Mouse (Mus musculus) forebrain, embryonic 13.5 days (tissue): ENCODE measurements around the gene Slc22a6. TPM values are rescaled to one million over a fixed set of nuclear protein-coding genes. Genes with fewer than 3 reads are reported as not detected.
A peak's percentile ranks its signal among the peaks of the same experiment; 100 is the strongest.

Source experiments
- ATAC-seq: fragments of 200-750 bp; cut with Nextera tagmentation; 2 replicates; pipeline ENCODE4 v1.8.0; 2017
- H3K27ac ChIP-seq: fragments of 300-500 bp; sonication (generic); 2 replicates; pipeline ENCODE4 v1.5.1; 2015; ENCODE audit warnings: inconsistent platforms, mild to moderate bottlenecking, moderate library complexity
- H3K27me3 ChIP-seq: fragments of 300-500 bp; sonication (generic); 2 replicates; pipeline ENCODE4 v1.6.1; 2015; ENCODE audit warnings: mild to moderate bottlenecking, inconsistent platforms
- H3K36me3 ChIP-seq: fragments of 300-500 bp; sonication (generic); 2 replicates; pipeline ENCODE4 v1.6.1; 2015; ENCODE audit warnings: mild to moderate bottlenecking, inconsistent platforms; ENCODE audit not compliant: poor library complexity, severe bottlenecking
- H3K4me1 ChIP-seq: fragments of 300-500 bp; sonication (generic); 2 replicates; pipeline ENCODE4 v1.6.1; 2015; ENCODE audit warnings: inconsistent platforms
- H3K4me2 ChIP-seq: fragments of 300-500 bp; sonication (generic); 2 replicates; pipeline ENCODE4 v1.6.1; 2015; ENCODE audit warnings: inconsistent platforms, mild to moderate bottlenecking, moderate library complexity
- H3K4me3 ChIP-seq: fragments of 300-500 bp; sonication (generic); 2 replicates; pipeline ENCODE4 v1.5.1; 2015; ENCODE audit warnings: mild to moderate bottlenecking, inconsistent platforms
- H3K9ac ChIP-seq: fragments of 300-500 bp; sonication (generic); 2 replicates; pipeline ENCODE4 v1.6.1; 2015; ENCODE audit warnings: mild to moderate bottlenecking, inconsistent platforms
- H3K9me3 ChIP-seq: fragments of 300-500 bp; sonication (generic); replicated peaks from 2 replicates; pipeline ENCODE4 v1.6.1; 2016; ENCODE audit warnings: inconsistent platforms
- WGBS: fragments of 180-500 bp; shearing (Covaris S2); methylation state at CpG from one replicate; pipeline ENCODE4 v1.1.7; 2015; 5-methylcytosine and 5-hydroxymethylcytosine counted together
- polyA plus RNA-seq: library from polyadenylated mRNA; unstranded; fragments of >200 nt; fragmentation: Nextera tagmentation; extraction: Ambion mirVana; gene quantifications from 2 replicates; pipeline ENCODE4 v1.2.1, GENCODE M21; 2015

The Slc22a6 gene
- polyA plus RNA-seq, 1 experiment from 2014 or later: 3.2 TPM

DNA sequence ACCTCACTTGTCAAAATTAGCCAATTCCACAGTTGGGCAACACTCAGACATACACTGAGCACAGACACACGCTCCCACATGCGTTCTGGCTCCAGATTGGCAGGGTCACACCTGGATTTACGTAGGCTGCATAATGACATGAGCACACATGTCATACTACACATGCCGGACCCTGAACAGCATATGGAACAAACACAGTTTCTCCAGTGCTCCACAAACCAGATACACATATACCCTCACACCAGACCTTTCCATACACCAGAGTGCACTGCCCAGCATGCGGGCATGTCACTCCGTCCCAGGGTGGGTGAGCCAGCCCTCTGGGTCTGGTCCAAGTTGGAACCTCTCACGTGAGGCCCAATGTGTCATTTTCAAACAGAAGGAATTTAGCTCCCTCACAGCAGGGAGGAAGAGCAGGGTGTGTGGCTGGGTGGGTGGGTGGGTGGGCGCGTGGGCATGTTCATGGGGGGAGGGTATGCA lies 45.6 kb downstream of the Slc22a6 start, which contains the start of gene Chrm1:
Chrm1 (plus strand) TSS at position 430 of the 480 bp plus-strand sequence.
- Histone ChIP-seq H3K9ac (peak within 1 kb of the TSS; percentile 26; the same call in 1 of the 2 replicates), H3K27ac (no peak within 1 kb of the TSS), H3K4me1 (peaks cover 6% of the 10 kb centered on the region), H3K4me3 (peak within 1 kb of the TSS; percentile 46), H3K36me3 (no peaks in the 10 kb centered on the region), H3K9me3 (no peaks in the 10 kb centered on the region), H3K4me2 (peak within 1 kb of the TSS; percentile 86), H3K27me3 (peaks cover 3% of the 10 kb centered on the region; the same call in 1 of the 2 replicates)
- peak; percentile 3; the same call in 1 of the 2 replicates for ATAC-seq
- 56% methylated on average over 9 of the region's 9 CpGs for WGBS

- Histone ChIP-seq H3K4me1 (peaks cover 6% of the 10 kb centered on the region), H3K36me3 (no peaks in the 10 kb centered on the region), H3K27ac (no peak overlapping the region), H3K4me2 (peak overlapping the region; percentile 26), H3K27me3 (peaks cover 3% of the 10 kb centered on the region; the same call in 1 of the 2 replicates), H3K9me3 (no peaks in the 10 kb centered on the region), H3K4me3 (peak overlapping the region; percentile 23), H3K9ac (peak overlapping the region; percentile 26; the same call in 1 of the 2 replicates)
- peak; percentile 50 for ATAC-seq
- WGBS: 44% methylated on average over 10 of the region's 10 CpGs
Observed at GRCm38 (mm10) chr19:8663911-8664421, 46.1 kb downstream of the Slc22a6 start.

DNA sequence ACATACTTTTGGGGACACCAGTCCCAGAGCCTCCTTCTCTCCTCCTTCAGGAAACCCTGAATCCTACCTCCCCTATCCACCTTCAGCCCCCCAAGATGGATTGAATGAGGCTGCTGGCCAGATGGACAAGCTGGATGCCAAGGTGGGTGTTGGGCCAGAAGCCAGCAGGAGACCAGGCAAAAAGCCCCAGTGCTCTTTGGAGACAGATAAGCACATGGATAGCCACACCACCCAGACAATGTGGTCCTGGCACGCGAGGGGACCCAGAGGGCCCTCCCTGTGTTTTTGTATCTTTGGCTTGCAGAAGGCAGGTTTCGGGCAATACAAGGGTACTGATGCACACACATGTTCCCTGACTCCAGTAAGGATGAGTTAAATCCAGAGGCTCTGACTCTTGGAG lies 47.0 kb downstream of the Slc22a6 start:
- no peaks in the 10 kb centered on the region for H3K9me3 ChIP-seq
- H3K9ac ChIP-seq: no peak overlapping the region
- H3K4me3 ChIP-seq: peak overlapping the region; percentile 23; the same call in 1 of the 2 replicates
- H3K4me1 ChIP-seq: peaks cover 6% of the 10 kb centered on the region
- no peak for ATAC-seq
- H3K27me3 ChIP-seq: peaks cover 3% of the 10 kb centered on the region; the same call in 1 of the 2 replicates
- WGBS: 93% methylated on average over 3 of the region's 3 CpGs
- peak overlapping the region; percentile 26; the same call in 1 of the 2 replicates for H3K4me2 ChIP-seq
- no peaks in the 10 kb centered on the region for H3K36me3 ChIP-seq
- H3K27ac ChIP-seq: no peak overlapping the region

DNA sequence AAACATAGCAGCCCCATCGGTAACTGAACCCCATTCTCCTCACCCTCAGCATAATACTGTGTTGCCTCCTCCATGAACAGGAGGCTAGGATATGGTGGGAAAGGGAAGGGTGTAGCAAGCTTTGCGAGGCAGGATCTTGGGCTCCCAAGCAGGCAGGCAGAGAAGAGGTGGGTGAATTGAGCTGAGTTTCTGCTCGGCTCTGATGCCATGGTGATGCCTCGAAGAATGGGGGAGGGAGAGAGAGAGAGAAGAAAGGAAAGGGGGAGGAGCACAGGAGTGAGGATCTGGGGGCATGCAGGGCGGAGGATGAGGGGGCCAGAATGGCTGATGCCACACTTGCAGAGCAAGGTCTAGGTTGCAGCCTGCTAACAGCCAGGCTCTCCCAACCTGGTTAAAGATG lies 47.9 kb downstream of the Slc22a6 start:
- H3K27me3 ChIP-seq: peaks cover 3% of the 10 kb centered on the region; the same call in 1 of the 2 replicates
- no peaks in the 10 kb centered on the region for H3K36me3 ChIP-seq
- 48% methylated on average over 5 of the region's 5 CpGs for WGBS
- H3K4me1 ChIP-seq: peaks cover 6% of the 10 kb centered on the region
- H3K9me3 ChIP-seq: no peaks in the 10 kb centered on the region
- no peak for ATAC-seq
- no peak overlapping the region for H3K27ac ChIP-seq
- H3K4me2 ChIP-seq: no peak overlapping the region
- no peak overlapping the region for H3K4me3 ChIP-seq
- no peak overlapping the region for H3K9ac ChIP-seq

- no peak overlapping the region for H3K9ac ChIP-seq
- no peak overlapping the region for H3K4me3 ChIP-seq
- H3K27me3 ChIP-seq: no peaks in the 10 kb centered on the region
- no peaks in the 10 kb centered on the region for H3K4me1 ChIP-seq
- no peaks in the 10 kb centered on the region for H3K36me3 ChIP-seq
- H3K9me3 ChIP-seq: no peaks in the 10 kb centered on the region
- no peak overlapping the region for H3K4me2 ChIP-seq
- ATAC-seq: no peak
- no peak overlapping the region for H3K27ac ChIP-seq
- 90% methylated on average over 3 of the region's 3 CpGs for WGBS
Observed at GRCm38 (mm10) chr19:8672859-8673258, 55.0 kb downstream of the Slc22a6 start.

GRCm38 (mm10) chr19:8673336-8674063 lies 55.7 kb downstream of the Slc22a6 start:
- Histone ChIP-seq H3K36me3 (no peaks in the 10 kb centered on the region), H3K4me3 (no peak overlapping the region), H3K9me3 (no peaks in the 10 kb centered on the region), H3K27me3 (no peaks in the 10 kb centered on the region), H3K27ac (no peak overlapping the region), H3K9ac (no peak overlapping the region), H3K4me1 (no peaks in the 10 kb centered on the region), H3K4me2 (no peak overlapping the region)
- ATAC-seq: no peak
- 76% methylated on average over 9 of the region's 9 CpGs for WGBS

Other genes starting within 250 kb of the Slc22a6 start
- not detected in 2 replicates for gene Slc22a30, start 212.9 kb upstream of the Slc22a6 start, polyA plus RNA-seq
- 1.3 and 1.6 TPM in 2 replicates for gene Slc22a8, start 26.8 kb upstream of the Slc22a6 start, polyA plus RNA-seq
- gene Chrm1, start 45.8 kb downstream of the Slc22a6 start, polyA plus RNA-seq: 0.94 and 1.3 TPM in 2 replicates
- gene Slc3a2, start 105.3 kb downstream of the Slc22a6 start, polyA plus RNA-seq: 135 and 143 TPM in 2 replicates
- gene Wdr74, start 117.8 kb downstream of the Slc22a6 start, polyA plus RNA-seq: 92.0 and 97.4 TPM in 2 replicates
- 1.9 and 3.7 TPM in 2 replicates for gene 1700092M07Rik, start 122.7 kb downstream of the Slc22a6 start, polyA plus RNA-seq
- 117 and 118 TPM in 2 replicates for gene Stx5a, start 123.4 kb downstream of the Slc22a6 start, polyA plus RNA-seq
- 194 and 211 TPM in 2 replicates for gene Nxf1, start 139.0 kb downstream of the Slc22a6 start, polyA plus RNA-seq
- gene Tmem223, start 153.0 kb downstream of the Slc22a6 start, polyA plus RNA-seq: 260 and 261 TPM in 2 replicates
- 35.9 and 36.5 TPM in 2 replicates for gene Tmem179b, start 156.4 kb downstream of the Slc22a6 start, polyA plus RNA-seq
- gene Taf6l, start 168.4 kb downstream of the Slc22a6 start, polyA plus RNA-seq: 30.1 and 33.0 TPM in 2 replicates
- gene Polr2g, start 180.5 kb downstream of the Slc22a6 start, polyA plus RNA-seq: 174 and 190 TPM in 2 replicates
- gene Zbtb3, start 184.5 kb downstream of the Slc22a6 start, polyA plus RNA-seq: 7.9 and 8.5 TPM in 2 replicates
- 86.1 and 89.1 TPM in 2 replicates for gene Ttc9c, start 201.3 kb downstream of the Slc22a6 start, polyA plus RNA-seq
- 6.4 and 6.8 TPM in 2 replicates for gene Hnrnpul2, start 202.0 kb downstream of the Slc22a6 start, polyA plus RNA-seq
- gene AC129217.1, start 211.7 kb downstream of the Slc22a6 start, polyA plus RNA-seq: not detected in 2 replicates
- gene Bscl2, start 219.4 kb downstream of the Slc22a6 start, polyA plus RNA-seq: 66.9 and 72.1 TPM in 2 replicates
- gene Gng3, start 221.2 kb downstream of the Slc22a6 start, polyA plus RNA-seq: 198 and 204 TPM in 2 replicates
- gene Lrrn4cl, start 232.7 kb downstream of the Slc22a6 start, polyA plus RNA-seq: 0.28 and 0.39 TPM in 2 replicates